Mouse (Mus musculus) MEL (cell line): ENCODE results near the gene Abl2. TPM values are rescaled to one million over a fixed set of nuclear protein-coding genes. Genes with fewer than 3 reads are reported as not detected.

Source experiments
- DNase-seq: peaks from one replicate; pipeline ENCODE4 v3.0.0; 2011; ENCODE audit warnings: low read depth, low spot score
- H3K27ac ChIP-seq: 2 replicates; pipeline ENCODE4 v1.5.1; 2012; ENCODE audit warnings: low read depth, mild to moderate bottlenecking, control low read depth, low read length, moderate library complexity; ENCODE audit not compliant: control insufficient read depth
- H3K27me3 ChIP-seq, 2 experiments: fragments of 150-350 bp in 1 of 2; sonication (generic) in 1 of 2; 2 replicates each; pipeline ENCODE4 v1.6.1; 2012; ENCODE audit warnings: low read length in 2 of 2, mild to moderate bottlenecking in 2 of 2, improper control_type of control experiment in 1 of 2, moderate library complexity in 1 of 2; ENCODE audit not compliant: insufficient read depth in 2 of 2, control insufficient read depth in 1 of 2
- H3K36me3 ChIP-seq, 2 experiments: 2 replicates each; pipeline ENCODE4 v1.6.1; 2012 to 2014; ENCODE audit warnings: low read length in 2 of 2, improper control_type of control experiment in 1 of 2, inconsistent platforms in 1 of 2, mild to moderate bottlenecking in 1 of 2; ENCODE audit not compliant: insufficient read depth in 2 of 2, control insufficient read depth in 1 of 2
- H3K4me1 ChIP-seq, 2 experiments: fragments of 150-350 bp in 1 of 2; sonication (generic) in 1 of 2; 2 replicates each; pipeline ENCODE4 v1.6.1; 2012; ENCODE audit warnings: low read length in 2 of 2, improper control_type of control experiment in 1 of 2, mild to moderate bottlenecking in 1 of 2; ENCODE audit not compliant: insufficient read depth in 2 of 2, control insufficient read depth in 1 of 2
- H3K4me3 ChIP-seq, 2 experiments: fragments of 150-350 bp in 1 of 2; sonication (generic) in 1 of 2; 2 replicates each; pipeline ENCODE4 v1.5.1; 2012; ENCODE audit warnings: low read depth in 2 of 2, low read length in 2 of 2, mild to moderate bottlenecking in 2 of 2, moderate library complexity in 2 of 2, control low read depth in 1 of 2, improper control_type of control experiment in 1 of 2; ENCODE audit not compliant: control insufficient read depth in 1 of 2, insufficient read depth in 1 of 2
- H3K79me2 ChIP-seq: 2 replicates; pipeline ENCODE4 v1.6.1; 2012; ENCODE audit warnings: mild to moderate bottlenecking, low read length, moderate library complexity; ENCODE audit not compliant: control insufficient read depth, poor library complexity, insufficient read depth
- H3K9ac ChIP-seq: 2 replicates; pipeline ENCODE4 v1.6.1; 2012; ENCODE audit warnings: low read depth, mild to moderate bottlenecking, control low read depth, low read length, moderate library complexity; ENCODE audit not compliant: control insufficient read depth, poor library complexity, severe bottlenecking
- H3K9me3 ChIP-seq: fragments of 150-350 bp; sonication (generic); replicated peaks from 2 replicates; pipeline ENCODE4 v1.6.1; 2012; ENCODE audit warnings: mild to moderate bottlenecking, low read length, improper control_type of control experiment, moderate library complexity; ENCODE audit not compliant: insufficient read depth
- BHLHE40 ChIP-seq: IDR thresholded peaks from 2 replicates; pipeline ENCODE4 v1.6.1; 2012; ENCODE audit warnings: low read depth, mild to moderate bottlenecking, inconsistent platforms, low read length, improper control_type of control experiment, borderline replicate concordance
- CHD1 ChIP-seq: IDR thresholded peaks from 2 replicates; pipeline ENCODE4 v1.6.1; 2012; ENCODE audit warnings: low read depth, mild to moderate bottlenecking, inconsistent platforms, low read length, improper control_type of control experiment
- CHD2 ChIP-seq: IDR thresholded peaks from 2 replicates; pipeline ENCODE4 v1.6.1; 2011; ENCODE audit warnings: low read length, improper control_type of control experiment
- JUND ChIP-seq: IDR thresholded peaks from 2 replicates; pipeline ENCODE4 v1.6.1; 2011; ENCODE audit warnings: low read depth, mild to moderate bottlenecking, improper control_type of control experiment, low read length
- MAZ ChIP-seq: IDR thresholded peaks from 2 replicates; pipeline ENCODE4 v1.6.1; 2012; ENCODE audit warnings: low read depth, mild to moderate bottlenecking, inconsistent platforms, low read length, improper control_type of control experiment
- MYC ChIP-seq: IDR thresholded peaks from 2 replicates; pipeline ENCODE4 v1.6.1; 2011; ENCODE audit warnings: low read depth, mild to moderate bottlenecking, low read length, improper control_type of control experiment, moderate library complexity
- POLR2AphosphoS2 ChIP-seq: IDR thresholded peaks from 2 replicates; pipeline ENCODE4 v1.6.1; 2011; ENCODE audit warnings: low read length, improper control_type of control experiment
- POLR2AphosphoS5 ChIP-seq: IDR thresholded peaks from 2 replicates; pipeline ENCODE4 v1.6.1; 2012; ENCODE audit warnings: low read depth, borderline replicate concordance, mild to moderate bottlenecking, inconsistent platforms, low read length, moderate library complexity, mixed read lengths
- polyA plus RNA-seq, 2 experiments: library from polyadenylated mRNA; stranded (reverse) in 1 of 2; unstranded in 1 of 2; fragments of >175 nt in 1 of 2; fragments of >200 nt in 1 of 2; gene quantifications; 2 replicates each; pipeline versions ENCODE4 v1.2.1 to v1.2.4; 2012; ENCODE audit warnings: low replicate concordance in 2 of 2, low read depth in 1 of 2; ENCODE audit not compliant: insufficient read length in 2 of 2, insufficient read depth in 1 of 2, missing spikeins in 1 of 2
- total RNA-seq: library from RNA; depleted of rRNA; stranded (reverse); fragments of 300-350 nt; gene quantifications from 2 replicates; pipeline ENCODE4 v1.2.3, GENCODE M21; 2012; rRNA removed

Gene Abl2
- total and polyA plus RNA-seq, 3 experiments, result 13.8 to 17.5 TPM; not detected in 1

DNA sequence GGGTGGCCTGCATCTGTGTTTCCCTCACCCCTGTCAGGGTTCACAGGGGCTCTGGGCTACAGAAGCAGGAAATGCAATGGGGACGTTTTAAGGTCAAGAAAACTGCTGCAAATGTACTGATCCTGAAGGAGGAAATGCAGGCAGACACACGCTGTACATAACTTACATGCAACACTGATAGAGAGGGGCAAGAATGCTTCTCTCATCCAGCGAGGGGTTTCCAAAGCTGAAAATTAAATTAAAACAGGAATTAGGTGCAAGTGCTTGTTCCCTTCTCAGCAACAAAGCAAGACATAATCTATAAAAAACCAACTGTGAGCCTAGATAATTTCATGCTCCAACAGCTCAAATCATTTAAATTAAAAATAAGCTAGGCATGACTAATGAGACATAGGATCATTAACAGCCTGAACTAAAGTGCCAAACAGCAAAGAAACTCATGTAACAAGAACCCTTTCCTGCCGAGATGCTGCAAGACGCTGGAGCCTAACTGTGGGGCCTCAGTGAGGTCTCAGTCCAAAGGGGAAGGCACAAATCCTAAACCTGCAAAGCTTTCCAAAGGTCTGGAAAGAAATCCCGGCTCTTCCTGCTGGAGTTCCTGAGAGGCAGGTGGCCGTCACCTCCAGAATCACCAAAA lies 127.6 kb downstream of the Abl2 start:
- H3K27ac ChIP-seq, result no peak overlapping the region
- no peaks in the 10 kb centered on the region for H3K79me2 ChIP-seq
- no peak for DNase-seq
- no peak overlapping the region for H3K4me3 ChIP-seq
- H3K9me3 ChIP-seq, result no peaks in the 10 kb centered on the region
- H3K36me3 ChIP-seq, result no peaks in the 10 kb centered on the region; a peak in 1 of 4 replicates
- no peak overlapping the region for H3K9ac ChIP-seq
- H3K27me3 ChIP-seq, result no peaks in the 10 kb centered on the region
- no peaks in the 10 kb centered on the region for H3K4me1 ChIP-seq
- TF ChIP-seq JUND (no peak), CHD1 (no peak), MYC (no peak), BHLHE40 (no peak), MAZ (no peak), POLR2AphosphoS5 (no peak), POLR2AphosphoS2 (no peak), CHD2 (no peak)

Other genes starting within 250 kb of the Abl2 start
- gene Nphs2, start 248.1 kb upstream of the Abl2 start, total RNA-seq, result not detected in 2 replicates
- gene Nphs2, start 248.1 kb upstream of the Abl2 start, polyA plus RNA-seq, result not detected
- gene Gm2000, start 192.7 kb upstream of the Abl2 start, total RNA-seq, result 459 and 615 TPM in 2 replicates
- 1,000 to 10,000 TPM in 1 of 2 experiments, not detected in 1; 2,505 TPM for gene Gm2000, start 192.7 kb upstream of the Abl2 start, polyA plus RNA-seq
- 0.07 and 0.08 TPM in 2 replicates for gene Axdnd1, start 137.6 kb upstream of the Abl2 start, total RNA-seq
- under 1 TPM in 1 of 2 experiments, not detected in 1; 0.29 TPM for gene Axdnd1, start 137.6 kb upstream of the Abl2 start, polyA plus RNA-seq
- gene Soat1, start 84.5 kb upstream of the Abl2 start, total RNA-seq, result 2.7 and 7.7 TPM in 2 replicates
- gene Soat1, start 84.5 kb upstream of the Abl2 start, polyA plus RNA-seq, result 10 to 100 TPM in 1 of 2 experiments, not detected in 1; 10.5 TPM
- 12.5 and 15.8 TPM in 2 replicates for gene Gm10031, start 34.8 kb upstream of the Abl2 start, total RNA-seq
- 10 to 100 TPM in 1 of 2 experiments, not detected in 1; 10.6 TPM for gene Gm10031, start 34.8 kb upstream of the Abl2 start, polyA plus RNA-seq
- 6.7 and 7.1 TPM in 2 replicates for gene Tor3a, start 115.6 kb downstream of the Abl2 start, total RNA-seq
- gene Tor3a, start 115.6 kb downstream of the Abl2 start, polyA plus RNA-seq, result 1 to 10 TPM in 1 of 2 experiments, not detected in 1; 9.4 TPM
- gene Fam20b, start 160.3 kb downstream of the Abl2 start, total RNA-seq, result 19.4 and 19.6 TPM in 2 replicates
- gene Fam20b, start 160.3 kb downstream of the Abl2 start, polyA plus RNA-seq, result 10 to 100 TPM in 1 of 2 experiments, not detected in 1; 22.0 TPM